In genomic region chr10:43723615-43723937, GRCm38 (mm10) we compare ENCODE assay signal across 8 mouse cellular contexts.
DNase-seq lines count a peak whose midpoint lies in the region; ATAC-seq and TF ChIP-seq lines count a peak whose summit lies in the region.

No protein-coding gene starts in this region.

- H3K9me3 ChIP-seq in embryonic facial prominence, embryonic 14.5 days (ENCODE audit: control insufficient read depth, low read length) = no peaks in the 10 kb centered on the region
- H3K9me3 ChIP-seq in hindbrain, embryonic 16.5 days (ENCODE audit: control insufficient read depth, low read length) = no peaks in the 10 kb centered on the region
- no peaks in the 10 kb centered on the region for H3K9me3 ChIP-seq in midbrain, embryonic 16.5 days (replicated peaks; ENCODE audit: control insufficient read depth, low read length, poor library complexity, severe bottlenecking)

- no peak for ATAC-seq in embryonic facial prominence, embryonic 14.5 days (ENCODE audit: low read depth)
- ATAC-seq in hindbrain, embryonic 16.5 days = no peak
- no peak; the same call in 1 of the 2 replicates for ATAC-seq in midbrain, embryonic 16.5 days

- H3K27ac ChIP-seq in left cerebral cortex, adult 2 months = no peak overlapping the region
- H3K27ac ChIP-seq in embryonic facial prominence, embryonic 14.5 days (replicated peaks; ENCODE audit: low read depth, low read length) = peak overlapping the region; percentile 74
- H3K27ac ChIP-seq in hindbrain, embryonic 16.5 days (ENCODE audit: low read depth, low read length) = peak overlapping the region; percentile 62; the same call in 1 of the 2 replicates
- peak overlapping the region; percentile 64; the same call in 1 of the 2 replicates for H3K27ac ChIP-seq in midbrain, embryonic 16.5 days (ENCODE audit: low read length)

- H3K27me3 ChIP-seq in embryonic facial prominence, embryonic 14.5 days (replicated peaks; ENCODE audit: control insufficient read depth, insufficient read depth, low read length) = peaks cover 3% of the 10 kb centered on the region
- no peaks in the 10 kb centered on the region for H3K27me3 ChIP-seq in hindbrain, embryonic 16.5 days (replicated peaks; ENCODE audit: control insufficient read depth, insufficient read depth, low read length)
- H3K27me3 ChIP-seq in midbrain, embryonic 16.5 days (ENCODE audit: control insufficient read depth, insufficient read depth, low read depth, low read length) = no peaks in the 10 kb centered on the region

- WGBS in embryonic facial prominence, embryonic 14.5 days = under 1% methylated on average over 12 of the region's 12 CpGs
- under 1% methylated on average over 12 of the region's 12 CpGs for WGBS in hindbrain, embryonic 16.5 days
- under 1% methylated on average over 12 of the region's 12 CpGs for WGBS in midbrain, embryonic 16.5 days

- peaks cover 18% of the 10 kb centered on the region for H3K4me1 ChIP-seq in embryonic facial prominence, embryonic 14.5 days (ENCODE audit: control insufficient read depth, insufficient read depth, low read length)
- H3K4me1 ChIP-seq in hindbrain, embryonic 16.5 days (ENCODE audit: control insufficient read depth, insufficient read depth, low read depth, low read length) = peaks cover 15% of the 10 kb centered on the region
- peaks cover 16% of the 10 kb centered on the region for H3K4me1 ChIP-seq in midbrain, embryonic 16.5 days (ENCODE audit: control insufficient read depth, insufficient read depth, low read length)

- H3K4me2 ChIP-seq in embryonic facial prominence, embryonic 14.5 days (ENCODE audit: low read depth, low read length) = peak overlapping the region; percentile 77
- H3K4me2 ChIP-seq in hindbrain, embryonic 16.5 days (ENCODE audit: low read length) = peak overlapping the region; percentile 70
- peak overlapping the region; percentile 88 for H3K4me2 ChIP-seq in midbrain, embryonic 16.5 days (ENCODE audit: low read length)

- H3K9ac ChIP-seq in embryonic facial prominence, embryonic 14.5 days (ENCODE audit: low read depth, low read length) = peak overlapping the region; percentile 55
- peak overlapping the region; percentile 44 for H3K9ac ChIP-seq in hindbrain, embryonic 16.5 days (ENCODE audit: low read depth, low read length)
- peak overlapping the region; percentile 47; the same call in 1 of the 2 replicates for H3K9ac ChIP-seq in midbrain, embryonic 16.5 days (ENCODE audit: low read depth, low read length)

- no peak for DNase-seq in left cerebral cortex, adult 2 months (ENCODE audit: extremely low spot score in 1 of 2, low spot score in 2 of 2)
- DNase-seq in left cerebral cortex, postnatal 25 days (ENCODE audit: low spot score in 2 of 2) = no peak
- no peak for DNase-seq in embryonic facial prominence, embryonic 14.5 days (ENCODE audit: low spot score)
- DNase-seq in adrenal gland, postnatal 14 days = no peak
- DNase-seq in urinary bladder, postnatal 36 days (ENCODE audit: low spot score in 2 of 2) = no peak
- no peak for DNase-seq in right cerebral cortex, adult 18-20 months

- H3K36me3 ChIP-seq in embryonic facial prominence, embryonic 14.5 days (ENCODE audit: control insufficient read depth, insufficient read depth, low read length) = no peaks in the 10 kb centered on the region
- no peaks in the 10 kb centered on the region for H3K36me3 ChIP-seq in hindbrain, embryonic 16.5 days (ENCODE audit: control insufficient read depth, insufficient read depth, low read length)
- H3K36me3 ChIP-seq in midbrain, embryonic 16.5 days (ENCODE audit: control insufficient read depth, insufficient read depth, low read length) = no peaks in the 10 kb centered on the region

- H3K4me3 ChIP-seq in left cerebral cortex, adult 2 months = peak overlapping the region; percentile 35
- peak overlapping the region; percentile 39 for H3K4me3 ChIP-seq in embryonic facial prominence, embryonic 14.5 days (ENCODE audit: low read depth, low read length)
- peak overlapping the region; percentile 33 for H3K4me3 ChIP-seq in hindbrain, embryonic 16.5 days (ENCODE audit: low read length)
- H3K4me3 ChIP-seq in midbrain, embryonic 16.5 days (ENCODE audit: low read depth, low read length) = peak overlapping the region; percentile 33

- TF ChIP-seq CTCF in left cerebral cortex, adult 2 months (IDR thresholded peaks at IDR 0.05) = no peak

- intact Hi-C loops in left cerebral cortex, adult 2 months (cut with DNase I) = no loop called here
- intact Hi-C loops in left cerebral cortex, postnatal 25 days (cut with DNase I) = no loop called here
